Mouse (Mus musculus): ENCODE measurements around the gene Olfr877.

DNA sequence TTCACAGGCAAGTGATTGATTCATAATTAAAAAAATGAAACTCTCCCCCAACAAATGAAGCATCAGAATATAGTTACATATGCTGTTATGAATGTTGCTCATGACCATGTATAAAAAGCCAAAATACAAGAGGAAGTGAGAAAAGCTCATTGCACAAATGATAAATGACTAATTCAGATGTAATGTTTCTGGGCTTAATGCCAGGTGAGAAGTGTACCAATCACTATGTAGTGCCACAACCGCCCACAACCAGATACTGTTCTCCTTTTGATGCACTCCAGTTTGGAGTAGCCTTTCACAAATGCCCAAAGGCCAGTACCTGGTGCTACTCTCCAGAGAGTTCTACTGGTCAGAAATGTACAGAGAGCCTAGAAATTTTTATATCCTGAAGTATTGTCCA, 20.7 kb upstream of the Olfr877 start:
- TF ChIP-seq POLR2A (IDR thresholded peaks at IDR 0.05; ENCODE audit: low read depth, low read length) = no peak
- TF ChIP-seq CTCF (IDR thresholded peaks at IDR 0.05; ENCODE audit: extremely low read depth, insufficient read length, insufficient replicate concordance, low read depth, low read length) = no peak
